Mouse (Mus musculus) liver, embryonic 14.5 days (tissue): ENCODE results near the gene Samsn1. TPM values are rescaled to one million over a fixed set of nuclear protein-coding genes. Genes with fewer than 3 reads are reported as not detected.
A peak's percentile ranks its signal among the peaks of the same experiment; 100 is the strongest.

Experiments
- ATAC-seq: fragments of 200-750 bp; cut with Nextera tagmentation; 2 replicates; pipeline ENCODE4 v1.8.0; 2017; ENCODE audit warnings: moderate number of reproducible peaks, mild to moderate bottlenecking, moderate library complexity; ENCODE audit not compliant: insufficient read depth
- DNase-seq, 3 experiments: peaks; one replicate each; pipeline ENCODE4 v3.0.0-alpha.2; 2012 to 2013; ENCODE audit warnings: low read depth in 3 of 3, low spot score in 3 of 3
- H3K27ac ChIP-seq: fragments of 300-500 bp; sonication (generic); 2 replicates; pipeline ENCODE4 v1.5.1; 2014; ENCODE audit warnings: moderate library complexity, mild to moderate bottlenecking, control low read depth, inconsistent platforms
- H3K27me3 ChIP-seq: fragments of 300-500 bp; sonication (generic); 2 replicates; pipeline ENCODE4 v1.6.1; 2014; ENCODE audit warnings: mild to moderate bottlenecking, low read length, moderate library complexity; ENCODE audit not compliant: control insufficient read depth, insufficient read depth
- H3K36me3 ChIP-seq: fragments of 300-500 bp; sonication (generic); replicated peaks from 2 replicates; pipeline ENCODE4 v1.6.1; 2014; ENCODE audit warnings: low read depth; ENCODE audit not compliant: control insufficient read depth, insufficient read depth
- H3K4me1 ChIP-seq, 2 experiments: fragments of 200-500 bp in 1 of 2; fragments of 300-500 bp in 1 of 2; sonication (generic) in 1 of 2; replicated peaks; 2 replicates each; pipeline ENCODE4 v1.6.1; 2012 to 2014; ENCODE audit warnings: antibody characterized with exemption in 1 of 2, inconsistent platforms in 1 of 2, low read length in 1 of 2; ENCODE audit not compliant: control insufficient read depth in 2 of 2, insufficient read depth in 2 of 2
- H3K4me2 ChIP-seq: fragments of 300-500 bp; sonication (generic); 2 replicates; pipeline ENCODE4 v1.6.1; 2014; ENCODE audit warnings: low read depth, mild to moderate bottlenecking, control low read depth, moderate library complexity
- H3K4me3 ChIP-seq, 2 experiments: fragments of 200-500 bp in 1 of 2; fragments of 300-500 bp in 1 of 2; sonication (generic) in 1 of 2; 2 replicates each; pipeline ENCODE4 v1.5.1; 2012 to 2014; ENCODE audit warnings: low read depth in 2 of 2, low read length in 2 of 2, mild to moderate bottlenecking in 2 of 2, control low read depth in 1 of 2, inconsistent platforms in 1 of 2, moderate library complexity in 1 of 2; ENCODE audit not compliant: insufficient read depth in 1 of 2
- H3K9ac ChIP-seq: fragments of 300-500 bp; sonication (generic); replicated peaks from 2 replicates; pipeline ENCODE4 v1.6.1; 2014; ENCODE audit warnings: mild to moderate bottlenecking, control low read depth, moderate library complexity
- H3K9me3 ChIP-seq: fragments of 300-500 bp; sonication (generic); 2 replicates; pipeline ENCODE4 v1.6.1; 2016; ENCODE audit warnings: low read length, mixed read lengths; ENCODE audit not compliant: control insufficient read depth
- CTCF ChIP-seq: IDR thresholded peaks from 2 replicates; pipeline ENCODE4 v1.5.1; 2016; ENCODE audit warnings: antibody characterized with exemption, low read depth, control low read depth
- EP300 ChIP-seq: IDR thresholded peaks from 2 replicates; pipeline ENCODE4 v1.6.1; 2016; ENCODE audit warnings: antibody characterized with exemption, low read depth
- whole genome bisulfite sequencing: fragments of 180-500 bp; shearing (Covaris S2); extraction: QIAGEN DNeasy Blood & Tissue Kit; methylation state at CpG from one replicate; pipeline ENCODE4 v1.1.7; 2014; ENCODE audit not compliant: insufficient replicate concordance; 5-methylcytosine and 5-hydroxymethylcytosine counted together
- polyA plus RNA-seq, 2 experiments: library from polyadenylated mRNA; depleted of rRNA in 1 of 2; stranded (reverse) in 1 of 2; unstranded in 1 of 2; fragments of >200 nt; fragmentation: Nextera tagmentation in 1 of 2; extraction: Ambion mirVana in 1 of 2; gene quantifications; 2 replicates each; pipeline versions ENCODE4 v1.2.1 to v1.2.3; 2012 to 2014

The Samsn1 gene
- polyA plus RNA-seq, 2 experiments = 7.3 to 11.8 TPM

DNA sequence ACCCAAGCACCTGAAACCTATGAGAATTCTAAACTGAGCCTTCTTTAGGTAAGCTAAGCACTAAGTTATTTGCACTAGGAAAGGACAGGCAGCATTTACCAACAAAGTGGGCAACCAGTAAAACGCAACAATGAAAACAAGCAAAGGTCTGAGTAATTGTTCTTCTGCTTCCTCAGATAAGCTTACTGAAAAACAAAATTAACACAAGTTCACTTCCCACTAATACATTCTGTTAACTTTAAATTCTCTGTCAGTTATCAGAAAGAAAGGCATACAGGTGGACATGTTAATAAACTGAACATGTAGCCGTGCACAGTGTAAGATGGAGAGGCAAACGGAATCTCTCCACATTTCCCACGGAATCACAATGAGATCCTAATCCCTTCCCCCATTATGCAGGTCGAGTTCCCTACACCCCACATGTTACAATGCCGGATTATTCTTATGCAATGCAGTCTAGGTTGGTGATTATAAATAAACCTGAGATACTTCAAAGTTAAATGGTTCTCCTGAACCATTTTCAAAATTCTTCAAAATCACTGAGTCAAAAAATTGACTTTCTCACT lies 132.9 kb downstream of the Samsn1 start:
- ATAC-seq = no peak
- Histone ChIP-seq H3K27me3 (no peaks in the 10 kb centered on the region), H3K4me3 (no peak overlapping the region), H3K4me1 (peaks cover 4 to 6% of the 10 kb centered on the region in 2 experiments; a peak in 3 of 4 replicates), H3K4me2 (no peak overlapping the region), H3K9me3 (no peaks in the 10 kb centered on the region), H3K36me3 (no peaks in the 10 kb centered on the region), H3K27ac (no peak overlapping the region), H3K9ac (no peak overlapping the region)
- TF ChIP-seq EP300 (no peak), CTCF (no peak)
- WGBS = 42% methylated on average over 6 of the region's 6 CpGs
- DNase-seq = no peak

GRCm38 (mm10) chr16:75887203-75887602 lies 134.9 kb downstream of the Samsn1 start:
- ATAC-seq = peak; percentile 65
- TF ChIP-seq CTCF (no peak), EP300 (no peak)

GRCm38 (mm10) chr16:75878885-75879284 lies 143.2 kb downstream of the Samsn1 start:
- Histone ChIP-seq H3K4me3 (no peak overlapping the region), H3K4me2 (no peak overlapping the region), H3K27ac (no peak overlapping the region), H3K9me3 (no peaks in the 10 kb centered on the region), H3K9ac (no peak overlapping the region), H3K36me3 (peaks cover 2% of the 10 kb centered on the region; the same call in 1 of the 2 replicates), H3K4me1 (no peaks in the 10 kb centered on the region; a peak in 2 of 4 replicates), H3K27me3 (no peaks in the 10 kb centered on the region)
- DNase-seq (no peak), ATAC-seq (no peak)
- 74% methylated on average over 2 of the region's 2 CpGs for WGBS
- TF ChIP-seq CTCF = no peak
- TF ChIP-seq EP300 = no peak

More at GRCm38 (mm10) chr16:75887203-75887602, 134.9 kb downstream of the Samsn1 start:
- WGBS = 42% methylated on average over 6 of the region's 6 CpGs
- Histone ChIP-seq H3K27me3 (no peaks in the 10 kb centered on the region), H3K9me3 (no peaks in the 10 kb centered on the region), H3K9ac (no peak overlapping the region), H3K27ac (no peak overlapping the region), H3K4me2 (no peak overlapping the region), H3K4me3 (no peak overlapping the region), H3K4me1 (no peaks in the 10 kb centered on the region; a peak in 1 of 4 replicates), H3K36me3 (no peaks in the 10 kb centered on the region)
- no peak for DNase-seq

DNA sequence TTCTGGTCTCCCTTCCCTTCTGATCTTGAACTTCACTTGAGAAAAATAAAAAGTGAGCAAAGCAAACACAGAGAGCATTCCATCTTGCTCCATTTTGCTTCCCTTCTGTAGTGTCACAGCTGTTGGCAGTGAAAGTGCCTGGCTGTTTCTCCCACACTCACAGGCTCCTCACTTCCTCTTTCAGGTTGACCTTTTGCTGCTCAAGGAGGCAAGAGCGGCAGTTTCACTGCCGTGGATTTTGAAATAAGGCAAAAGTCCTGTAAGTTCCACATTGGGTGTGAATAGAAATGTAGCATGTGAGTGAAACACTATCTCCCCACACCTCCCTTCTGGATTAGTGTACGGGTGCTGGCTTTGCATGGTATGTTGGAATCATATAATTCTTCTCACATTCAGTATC lies 144.9 kb downstream of the Samsn1 start:
- 49% methylated on average over 3 of the region's 3 CpGs for WGBS
- no peaks in the 10 kb centered on the region for H3K27me3 ChIP-seq
- no peak for TF ChIP-seq CTCF
- TF ChIP-seq EP300 = no peak
- no peak for DNase-seq
- peaks cover 2% of the 10 kb centered on the region; the same call in 1 of the 2 replicates for H3K36me3 ChIP-seq
- H3K9me3 ChIP-seq = no peaks in the 10 kb centered on the region
- no peak overlapping the region for H3K27ac ChIP-seq
- no peak for ATAC-seq
- no peaks in the 10 kb centered on the region; a peak in 2 of 4 replicates for H3K4me1 ChIP-seq
- no peak overlapping the region for H3K4me3 ChIP-seq
- no peak overlapping the region for H3K9ac ChIP-seq
- no peak overlapping the region for H3K4me2 ChIP-seq

DNA sequence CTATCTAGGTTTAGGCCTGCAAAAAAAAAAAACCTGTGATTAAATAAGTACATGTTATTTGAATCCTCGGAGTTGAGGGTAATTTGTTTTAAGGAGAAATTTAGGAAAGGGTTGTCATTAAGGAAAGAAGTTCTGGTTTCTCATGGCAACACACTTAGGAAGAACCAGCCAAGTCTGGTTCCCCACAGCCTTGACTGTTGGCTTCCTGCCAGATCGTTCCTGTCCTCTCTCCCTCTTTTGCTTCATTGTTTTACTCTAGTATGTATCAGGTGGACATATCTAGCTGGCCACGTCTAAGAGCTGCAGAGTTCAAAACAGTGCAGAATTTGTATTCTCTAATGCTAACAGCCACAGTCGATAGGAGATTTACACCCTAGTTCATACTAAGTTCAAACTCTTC lies 146.2 kb downstream of the Samsn1 start:
- Histone ChIP-seq H3K4me3 (no peak overlapping the region), H3K27ac (no peak overlapping the region), H3K9ac (no peak overlapping the region), H3K9me3 (no peaks in the 10 kb centered on the region), H3K4me2 (no peak overlapping the region), H3K27me3 (no peaks in the 10 kb centered on the region), H3K4me1 (no peaks in the 10 kb centered on the region; a peak in 2 of 4 replicates), H3K36me3 (peaks cover 2% of the 10 kb centered on the region; the same call in 1 of the 2 replicates)
- DNase-seq = no peak
- WGBS = 62% methylated on average over 4 of the region's 4 CpGs
- no peak for ATAC-seq
- TF ChIP-seq CTCF (no peak), EP300 (no peak)
